Mouse (Mus musculus): Measurements from ENCODE around the gene Hp1bp3. TPM values are rescaled to one million over a fixed set of nuclear protein-coding genes. Genes with fewer than 3 reads are reported as not detected.

Gene Hp1bp3
- polyA plus RNA-seq, 1 experiment from 2014 or later: 182 TPM

- Histone ChIP-seq H3K36me3 (ENCODE audit: control insufficient read depth, insufficient read depth, low read length) (no peaks in the 10 kb centered on the region), H3K4me1 (ENCODE audit: control insufficient read depth, insufficient read depth, low read length) (peaks cover 9% of the 10 kb centered on the region), H3K27ac (ENCODE audit: low read depth, low read length) (peak overlapping the region; percentile 83), H3K27me3 (ENCODE audit: control insufficient read depth, insufficient read depth, low read length) (no peaks in the 10 kb centered on the region), H3K9ac (ENCODE audit: low read length) (peak overlapping the region; percentile 97), H3K4me2 (peak overlapping the region; percentile 67), H3K9me3 (ENCODE audit: control insufficient read depth, low read length) (no peaks in the 10 kb centered on the region), H3K4me3 (ENCODE audit: low read depth, low read length) (peak overlapping the region; percentile 99)
- DNase-seq (ENCODE audit: low spot score, missing footprints) (peak; percentile 91), ATAC-seq (ENCODE audit: low FRiP score) (0 out of 2 replicates have a peak, but pooled peaks have one; percentile 17)
- 1% methylated on average over 36 of the region's 36 CpGs for WGBS
Observed at GRCm38 (mm10) chr4:138217441-138217840, 1.3 kb downstream of the Hp1bp3 start.

GRCm38 (mm10) chr4:138217951-138218685 lies 2.0 kb downstream of the Hp1bp3 start:
- H3K27ac ChIP-seq (ENCODE audit: low read depth, low read length): no peak overlapping the region
- peak; percentile 88 for DNase-seq (ENCODE audit: low spot score, missing footprints)
- peaks cover 9% of the 10 kb centered on the region for H3K4me1 ChIP-seq (ENCODE audit: control insufficient read depth, insufficient read depth, low read length)
- H3K9ac ChIP-seq (ENCODE audit: low read length): peak overlapping the region; percentile 97
- WGBS: 85% methylated on average over 11 of the region's 11 CpGs
- H3K4me3 ChIP-seq (ENCODE audit: low read depth, low read length): peak overlapping the region; percentile 99
- no peaks in the 10 kb centered on the region for H3K9me3 ChIP-seq (ENCODE audit: control insufficient read depth, low read length)
- H3K36me3 ChIP-seq (ENCODE audit: control insufficient read depth, insufficient read depth, low read length): peaks cover 4% of the 10 kb centered on the region; the same call in 1 of the 2 replicates
- ATAC-seq (ENCODE audit: low FRiP score): no peak
- H3K27me3 ChIP-seq (ENCODE audit: control insufficient read depth, insufficient read depth, low read length): no peaks in the 10 kb centered on the region
- H3K4me2 ChIP-seq: peak overlapping the region; percentile 67

- DNase-seq (ENCODE audit: low spot score, missing footprints): no peak
- Histone ChIP-seq H3K9ac (ENCODE audit: low read length) (no peak overlapping the region), H3K9me3 (ENCODE audit: control insufficient read depth, low read length) (no peaks in the 10 kb centered on the region), H3K4me3 (ENCODE audit: low read depth, low read length) (no peak overlapping the region), H3K36me3 (ENCODE audit: control insufficient read depth, insufficient read depth, low read length) (peaks cover 9% of the 10 kb centered on the region), H3K27ac (ENCODE audit: low read depth, low read length) (no peak overlapping the region), H3K4me2 (no peak overlapping the region), H3K4me1 (ENCODE audit: control insufficient read depth, insufficient read depth, low read length) (peaks cover 9% of the 10 kb centered on the region), H3K27me3 (ENCODE audit: control insufficient read depth, insufficient read depth, low read length) (no peaks in the 10 kb centered on the region)
- no peak for ATAC-seq (ENCODE audit: low FRiP score)
- WGBS: 86% methylated on average over 5 of the region's 5 CpGs
Observed at GRCm38 (mm10) chr4:138219331-138219730, 3.2 kb downstream of the Hp1bp3 start.

GRCm38 (mm10) chr4:138220761-138221160 lies 4.7 kb downstream of the Hp1bp3 start:
- peaks cover 12% of the 10 kb centered on the region for H3K36me3 ChIP-seq (ENCODE audit: control insufficient read depth, insufficient read depth, low read length)
- no peak overlapping the region for H3K27ac ChIP-seq (ENCODE audit: low read depth, low read length)
- no peak overlapping the region for H3K4me2 ChIP-seq
- H3K27me3 ChIP-seq (ENCODE audit: control insufficient read depth, insufficient read depth, low read length): no peaks in the 10 kb centered on the region
- DNase-seq (ENCODE audit: low spot score, missing footprints): no peak
- no peak overlapping the region for H3K9ac ChIP-seq (ENCODE audit: low read length)
- H3K4me1 ChIP-seq (ENCODE audit: control insufficient read depth, insufficient read depth, low read length): peaks cover 9% of the 10 kb centered on the region
- H3K4me3 ChIP-seq (ENCODE audit: low read depth, low read length): no peak overlapping the region
- no peak for ATAC-seq (ENCODE audit: low FRiP score)
- H3K9me3 ChIP-seq (ENCODE audit: control insufficient read depth, low read length): no peaks in the 10 kb centered on the region
- WGBS: 92% methylated on average over 7 of the region's 7 CpGs

- H3K9me3 ChIP-seq (ENCODE audit: control insufficient read depth, low read length): no peaks in the 10 kb centered on the region
- H3K9ac ChIP-seq (ENCODE audit: low read length): no peak overlapping the region
- no peak overlapping the region for H3K4me3 ChIP-seq (ENCODE audit: low read depth, low read length)
- H3K36me3 ChIP-seq (ENCODE audit: control insufficient read depth, insufficient read depth, low read length): peaks cover 17% of the 10 kb centered on the region
- no peak for ATAC-seq (ENCODE audit: low FRiP score)
- DNase-seq (ENCODE audit: low spot score, missing footprints): no peak
- H3K4me1 ChIP-seq (ENCODE audit: control insufficient read depth, insufficient read depth, low read length): peaks cover 9% of the 10 kb centered on the region
- no peak overlapping the region for H3K27ac ChIP-seq (ENCODE audit: low read depth, low read length)
- H3K27me3 ChIP-seq (ENCODE audit: control insufficient read depth, insufficient read depth, low read length): no peaks in the 10 kb centered on the region
- WGBS: 96% methylated on average over 5 of the region's 5 CpGs
- H3K4me2 ChIP-seq: no peak overlapping the region
Observed at GRCm38 (mm10) chr4:138221406-138221805, 5.3 kb downstream of the Hp1bp3 start.

GRCm38 (mm10) chr4:138222396-138222795 lies 6.3 kb downstream of the Hp1bp3 start:
- WGBS: 91% methylated on average over 5 of the region's 5 CpGs
- Histone ChIP-seq H3K4me3 (ENCODE audit: low read depth, low read length) (no peak overlapping the region), H3K4me2 (no peak overlapping the region), H3K36me3 (ENCODE audit: control insufficient read depth, insufficient read depth, low read length) (peaks cover 20% of the 10 kb centered on the region), H3K9ac (ENCODE audit: low read length) (no peak overlapping the region), H3K27me3 (ENCODE audit: control insufficient read depth, insufficient read depth, low read length) (no peaks in the 10 kb centered on the region), H3K4me1 (ENCODE audit: control insufficient read depth, insufficient read depth, low read length) (peaks cover 9% of the 10 kb centered on the region), H3K9me3 (ENCODE audit: control insufficient read depth, low read length) (no peaks in the 10 kb centered on the region), H3K27ac (ENCODE audit: low read depth, low read length) (no peak overlapping the region)
- DNase-seq (ENCODE audit: low spot score, missing footprints) (no peak), ATAC-seq (ENCODE audit: low FRiP score) (no peak)

- H3K9me3 ChIP-seq (ENCODE audit: control insufficient read depth, low read length): no peaks in the 10 kb centered on the region
- peaks cover 31% of the 10 kb centered on the region for H3K36me3 ChIP-seq (ENCODE audit: control insufficient read depth, insufficient read depth, low read length)
- no peak overlapping the region for H3K4me3 ChIP-seq (ENCODE audit: low read depth, low read length)
- DNase-seq (ENCODE audit: low spot score, missing footprints) (no peak), ATAC-seq (ENCODE audit: low FRiP score) (no peak)
- no peak overlapping the region for H3K9ac ChIP-seq (ENCODE audit: low read length)
- no peaks in the 10 kb centered on the region; the same call in 1 of the 2 replicates for H3K4me1 ChIP-seq (ENCODE audit: control insufficient read depth, insufficient read depth, low read length)
- WGBS: 93% methylated on average over 10 of the region's 10 CpGs
- H3K27ac ChIP-seq (ENCODE audit: low read depth, low read length): no peak overlapping the region
- H3K27me3 ChIP-seq (ENCODE audit: control insufficient read depth, insufficient read depth, low read length): no peaks in the 10 kb centered on the region
- no peak overlapping the region for H3K4me2 ChIP-seq
Observed at GRCm38 (mm10) chr4:138223623-138224022, 7.5 kb downstream of the Hp1bp3 start.

- Histone ChIP-seq H3K4me3 (ENCODE audit: low read depth, low read length) (no peak overlapping the region), H3K4me1 (ENCODE audit: control insufficient read depth, insufficient read depth, low read length) (peaks cover 24% of the 10 kb centered on the region), H3K36me3 (ENCODE audit: control insufficient read depth, insufficient read depth, low read length) (peaks cover 15% of the 10 kb centered on the region), H3K27ac (ENCODE audit: low read depth, low read length) (no peak overlapping the region), H3K27me3 (ENCODE audit: control insufficient read depth, insufficient read depth, low read length) (peaks cover 30% of the 10 kb centered on the region), H3K9me3 (ENCODE audit: control insufficient read depth, low read length) (no peaks in the 10 kb centered on the region), H3K4me2 (no peak overlapping the region), H3K9ac (ENCODE audit: low read length) (no peak overlapping the region)
- ATAC-seq (ENCODE audit: low FRiP score): no peak
- DNase-seq (ENCODE audit: low spot score, missing footprints): no peak
- 82% methylated on average over 27 of the region's 27 CpGs for WGBS
Observed at GRCm38 (mm10) chr4:138246756-138247665, 30.9 kb downstream of the Hp1bp3 start.

Measured in midbrain, embryonic 11.5 days (tissue).